Mouse (Mus musculus): ENCODE data around the gene Cfap54. TPM values are rescaled to one million over a fixed set of nuclear protein-coding genes. Genes with fewer than 3 reads are reported as not detected.

Gene Cfap54
- total RNA-seq, 2 experiments from 2014 or later, result 21.4 to 23.4 TPM

DNA sequence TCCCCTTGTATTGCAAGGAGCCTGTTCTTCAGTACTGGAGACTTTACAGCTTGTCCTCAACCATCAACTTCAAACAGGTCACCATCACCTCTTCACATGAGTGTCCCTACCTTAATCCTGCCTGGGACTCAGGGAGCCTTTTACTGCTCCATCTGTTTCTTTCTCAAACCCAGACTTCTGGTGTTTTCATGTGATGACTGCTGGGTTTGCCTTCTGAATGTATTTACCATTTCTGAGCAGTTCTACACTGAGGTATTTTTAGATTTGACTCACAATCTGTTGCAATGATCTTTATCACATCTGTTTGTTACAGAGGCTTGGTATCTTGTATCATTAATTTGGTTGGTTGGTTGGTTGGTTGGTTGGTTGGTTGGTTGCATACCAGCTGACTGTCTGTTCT is 88.9 kb downstream of the Cfap54 start:
- no peak for TF ChIP-seq CTCF (IDR thresholded peaks at IDR 0.05)
- DNase-seq (ENCODE audit: extremely low spot score in 1 of 2, low spot score in 2 of 2), result no peak

DNA sequence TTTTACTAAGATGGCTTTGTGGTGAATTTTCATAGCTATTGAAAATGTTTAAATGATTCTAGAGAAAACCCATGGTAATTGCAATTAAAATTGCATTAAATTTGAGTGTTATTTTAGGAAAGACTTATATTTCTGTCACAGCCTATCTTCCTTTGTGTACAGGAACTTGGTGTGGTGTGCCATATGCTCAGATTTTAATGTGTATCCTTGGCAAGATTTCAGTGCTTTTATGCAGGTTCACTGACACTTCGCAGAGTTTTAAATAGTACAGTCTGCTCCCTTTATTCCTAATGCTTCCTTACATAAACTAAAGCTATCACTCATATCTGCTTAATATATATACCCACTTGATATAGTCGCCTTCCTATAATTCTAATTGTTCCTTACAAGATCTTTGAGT is 90.8 kb downstream of the Cfap54 start:
- no peak for DNase-seq (ENCODE audit: extremely low spot score in 1 of 2, low spot score in 2 of 2)
- no peak for TF ChIP-seq CTCF (IDR thresholded peaks at IDR 0.05)
- Histone ChIP-seq H3K27ac (no peak overlapping the region), H3K4me3 (no peak overlapping the region)
- intact Hi-C loops (cut with DNase I), result no loop called here

More for the DNA sequence above, 88.9 kb downstream of the Cfap54 start:
- intact Hi-C loops (cut with DNase I), result no loop called here
- Histone ChIP-seq H3K4me3 (no peak overlapping the region), H3K27ac (no peak overlapping the region)

DNA sequence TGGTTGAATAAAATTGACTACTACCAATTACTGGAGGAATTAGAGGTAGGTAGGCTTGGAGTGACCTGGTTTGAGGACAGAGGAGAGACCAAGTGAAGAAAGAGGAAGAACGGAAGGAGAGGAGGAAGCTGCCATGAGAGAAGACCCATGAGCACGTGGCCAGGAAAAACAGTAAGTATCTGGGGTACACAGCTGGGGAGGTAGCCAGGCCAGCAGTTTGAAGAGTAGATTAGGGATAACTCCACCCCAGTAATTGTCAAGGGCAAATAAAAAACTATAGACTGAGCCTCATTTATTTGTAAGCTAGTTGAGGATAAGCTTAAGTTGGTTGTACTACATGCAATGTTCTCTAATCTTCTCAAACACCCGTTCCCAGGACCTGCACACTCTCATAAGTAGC is 116.3 kb downstream of the Cfap54 start:
- no peak overlapping the region for H3K27ac ChIP-seq
- H3K4me3 ChIP-seq, result no peak overlapping the region
- DNase-seq (ENCODE audit: extremely low spot score in 1 of 2, low spot score in 2 of 2), result no peak
- intact Hi-C loops (cut with DNase I), result no loop called here
- TF ChIP-seq CTCF (IDR thresholded peaks at IDR 0.05), result no peak

DNA sequence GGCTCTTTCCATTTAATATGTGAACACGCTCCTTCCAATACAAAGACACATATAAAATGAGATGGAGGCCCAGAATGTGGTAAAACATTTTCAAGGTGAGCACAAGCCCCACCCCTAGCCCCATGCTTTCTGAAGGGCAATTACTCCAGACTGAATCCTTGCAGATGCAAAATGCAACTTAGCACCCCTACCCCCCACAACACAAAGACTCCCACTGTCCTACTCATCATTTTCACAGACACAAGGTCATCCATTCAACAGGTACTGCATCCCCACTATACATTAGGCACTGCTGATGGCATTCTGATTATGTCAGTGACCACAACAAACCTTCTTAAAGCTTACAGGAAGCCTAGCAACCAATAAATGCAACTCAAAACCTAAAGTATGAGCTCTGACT is 131.4 kb downstream of the Cfap54 start:
- Histone ChIP-seq H3K4me3 (no peak overlapping the region), H3K27ac (no peak overlapping the region)
- intact Hi-C loops (cut with DNase I), result no loop called here
- TF ChIP-seq CTCF (IDR thresholded peaks at IDR 0.05), result no peak
- DNase-seq (ENCODE audit: extremely low spot score in 1 of 2, low spot score in 2 of 2), result no peak

DNA sequence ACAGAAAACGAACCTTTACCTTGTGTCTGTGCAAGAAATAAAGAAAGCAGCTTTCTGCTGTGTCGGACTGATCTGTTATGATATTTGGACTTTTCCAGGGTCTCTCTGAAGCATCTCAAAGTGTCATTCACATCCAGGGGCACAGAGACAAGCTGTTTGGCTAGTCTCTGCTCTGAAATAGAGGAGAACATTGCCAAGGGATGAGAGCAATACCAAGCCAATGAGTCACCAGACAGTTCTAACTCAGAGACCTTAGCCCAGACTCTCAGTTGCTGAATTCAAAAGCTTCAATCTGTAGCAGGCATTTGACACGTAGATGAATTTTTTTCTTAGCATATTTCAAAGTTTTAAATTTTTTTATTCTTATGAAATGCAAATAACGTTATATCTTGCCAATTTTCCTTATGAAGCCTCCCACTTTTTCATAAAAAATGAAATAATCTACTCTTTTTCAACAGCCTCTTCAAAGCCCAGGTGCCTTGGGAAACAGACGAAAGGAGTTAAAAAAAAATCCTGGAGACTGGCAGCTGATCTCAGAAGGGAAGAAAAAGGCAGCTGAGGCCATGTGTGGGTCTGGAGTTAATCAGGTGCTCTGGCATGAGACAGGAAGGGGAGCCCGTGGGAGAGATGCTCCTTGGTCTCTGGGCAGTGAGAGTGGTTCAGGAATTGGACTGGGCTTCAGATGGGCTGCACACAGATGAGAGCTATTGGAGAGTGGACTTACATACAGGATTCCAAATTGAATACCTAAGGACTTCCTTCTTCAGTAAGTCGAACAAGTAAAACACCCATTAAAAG is 138.4 kb downstream of the Cfap54 start:
- no peak overlapping the region for H3K27ac ChIP-seq
- intact Hi-C loops (cut with DNase I), result no loop called here
- no peak for TF ChIP-seq CTCF (IDR thresholded peaks at IDR 0.05)
- H3K4me3 ChIP-seq, result no peak overlapping the region
- no peak for DNase-seq (ENCODE audit: extremely low spot score in 1 of 2, low spot score in 2 of 2)

DNA sequence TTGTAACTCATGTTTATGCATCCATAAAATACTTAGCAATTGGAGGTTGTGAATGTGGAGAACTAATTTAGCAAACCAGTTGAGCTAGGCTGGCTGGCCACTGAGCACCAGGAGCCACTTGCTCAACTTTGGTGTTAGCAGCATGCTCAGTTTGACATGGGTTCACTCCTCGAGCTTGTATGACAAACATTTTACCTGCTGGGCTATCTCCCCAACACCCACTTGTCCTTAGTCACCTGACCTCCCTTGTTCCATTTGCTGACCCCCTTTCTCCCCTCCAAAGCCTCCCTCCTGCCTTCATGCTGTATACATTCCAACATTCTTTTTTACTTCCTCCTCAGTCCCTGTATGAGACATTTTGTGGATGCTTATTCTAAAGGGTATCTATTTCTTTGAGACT is 139.8 kb downstream of the Cfap54 start:
- Histone ChIP-seq H3K4me3 (no peak overlapping the region), H3K27ac (no peak overlapping the region)
- no peak for DNase-seq (ENCODE audit: extremely low spot score in 1 of 2, low spot score in 2 of 2)
- intact Hi-C loops (cut with DNase I), result no loop called here
- TF ChIP-seq CTCF (IDR thresholded peaks at IDR 0.05), result no peak

DNA sequence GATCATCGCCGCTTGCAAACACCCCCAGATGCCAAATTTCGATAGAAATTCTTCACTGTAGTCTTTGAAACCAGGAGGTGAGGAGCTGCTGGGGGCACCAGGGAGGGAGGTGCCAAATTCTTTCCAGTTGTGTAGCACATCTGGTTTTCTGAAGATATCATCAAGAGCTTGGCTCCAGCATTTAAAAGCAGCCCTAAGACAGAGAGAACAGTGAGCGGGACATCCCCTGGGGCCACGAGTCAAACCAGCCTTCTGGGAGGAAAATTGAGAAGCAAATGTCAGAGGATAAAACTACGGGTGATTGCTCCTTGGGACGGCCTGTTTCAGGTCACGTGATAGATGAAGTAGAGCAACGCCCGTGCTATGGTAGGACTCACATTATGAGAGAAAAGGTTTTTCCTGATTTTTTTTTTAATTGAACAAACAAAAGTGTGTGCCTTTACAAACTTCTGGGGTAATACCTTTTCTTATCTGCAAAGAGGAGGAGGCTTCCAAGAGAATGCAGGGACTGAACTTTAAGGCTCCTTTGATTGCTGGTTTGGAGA is 143.6 kb downstream of the Cfap54 start:
- TF ChIP-seq CTCF (IDR thresholded peaks at IDR 0.05), result no peak
- DNase-seq (ENCODE audit: extremely low spot score in 1 of 2, low spot score in 2 of 2), result no peak
- H3K27ac ChIP-seq, result no peak overlapping the region
- intact Hi-C loops (cut with DNase I), result no loop called here
- no peak overlapping the region for H3K4me3 ChIP-seq

DNA sequence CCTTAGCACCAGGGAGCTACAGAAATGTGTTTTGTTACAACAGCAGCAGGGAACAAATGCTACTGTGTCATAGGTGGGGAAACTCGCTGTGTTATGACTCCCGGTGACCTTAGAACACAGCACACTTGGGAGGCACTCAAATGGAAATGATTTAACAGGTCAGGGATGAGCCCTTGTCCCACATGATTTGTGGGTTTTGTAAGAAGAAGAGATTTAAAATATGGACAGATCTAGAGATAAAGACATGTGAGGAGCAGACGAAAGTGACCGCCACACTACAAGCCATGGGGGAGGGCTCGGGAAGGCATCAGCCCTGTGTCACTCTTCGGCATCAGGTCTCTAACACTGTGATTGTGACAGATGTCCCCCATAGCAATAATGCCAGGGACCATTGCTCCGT is 144.3 kb downstream of the Cfap54 start:
- Histone ChIP-seq H3K4me3 (no peak overlapping the region), H3K27ac (no peak overlapping the region)
- DNase-seq (ENCODE audit: extremely low spot score in 1 of 2, low spot score in 2 of 2), result no peak
- no peak for TF ChIP-seq CTCF (IDR thresholded peaks at IDR 0.05)
- intact Hi-C loops (cut with DNase I), result no loop called here

DNA sequence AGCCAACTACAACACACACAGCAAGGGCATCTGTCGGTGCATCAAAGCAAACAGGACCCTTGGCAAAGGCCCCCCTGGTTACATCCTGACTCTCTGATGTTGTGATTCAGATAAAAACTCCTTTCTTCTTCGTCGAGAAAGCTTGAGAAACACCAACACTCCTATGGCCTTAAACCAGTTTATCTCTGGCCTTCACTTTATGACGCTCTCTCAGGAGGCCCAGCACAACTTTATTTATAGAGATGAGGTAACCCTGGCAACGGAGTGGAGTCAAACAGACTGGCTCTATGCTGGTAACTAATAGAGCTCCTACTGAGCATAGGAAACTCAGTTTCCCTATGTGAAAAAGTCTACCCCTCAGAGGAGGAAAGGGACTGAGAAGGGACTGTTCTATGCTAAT is 146.9 kb downstream of the Cfap54 start:
- no peak for TF ChIP-seq CTCF (IDR thresholded peaks at IDR 0.05)
- H3K4me3 ChIP-seq, result no peak overlapping the region
- no peak overlapping the region for H3K27ac ChIP-seq
- intact Hi-C loops (cut with DNase I), result no loop called here
- no peak for DNase-seq (ENCODE audit: extremely low spot score in 1 of 2, low spot score in 2 of 2)

DNA sequence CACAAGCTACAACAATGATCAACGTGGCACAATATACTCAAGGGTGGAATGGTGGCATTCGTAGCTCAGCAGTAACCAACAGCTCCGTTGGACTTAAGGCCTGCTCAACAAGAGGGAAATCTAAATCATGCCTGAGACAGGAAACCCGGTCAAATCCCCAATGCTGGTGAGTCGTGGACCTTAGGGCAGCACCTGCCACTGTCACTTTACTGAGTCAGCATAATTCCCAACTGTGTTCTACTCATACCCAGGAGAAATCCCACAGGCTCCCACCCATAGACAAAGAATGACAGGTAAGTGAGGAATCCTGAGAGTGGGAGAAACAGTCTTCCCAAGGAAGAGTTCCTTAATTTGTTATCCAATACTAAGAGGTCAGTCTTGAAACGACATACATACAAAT is 147.8 kb downstream of the Cfap54 start:
- TF ChIP-seq CTCF (IDR thresholded peaks at IDR 0.05), result no peak
- intact Hi-C loops (cut with DNase I), result no loop called here
- H3K27ac ChIP-seq, result no peak overlapping the region
- DNase-seq (ENCODE audit: extremely low spot score in 1 of 2, low spot score in 2 of 2), result no peak
- H3K4me3 ChIP-seq, result no peak overlapping the region

DNA sequence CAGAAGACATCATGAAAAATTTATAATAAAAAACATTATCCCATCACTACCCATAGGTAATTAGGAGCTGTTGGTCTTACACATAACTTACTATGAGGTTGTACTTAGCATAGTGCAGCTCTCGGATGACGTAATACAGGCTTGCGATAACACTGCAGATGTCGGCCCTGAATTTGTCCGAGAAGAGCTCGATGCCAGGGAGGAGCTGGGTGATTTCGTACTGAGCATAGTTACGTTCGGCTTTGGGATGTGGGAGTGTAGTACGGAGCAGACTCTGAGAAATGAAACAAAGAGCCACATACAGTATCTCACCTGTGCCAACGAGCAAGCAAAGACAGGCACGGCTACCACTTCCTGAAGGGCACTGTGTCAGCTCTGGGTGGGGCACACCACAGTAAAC is 149.0 kb downstream of the Cfap54 start:
- H3K27ac ChIP-seq, result no peak overlapping the region; the same call in 1 of the 2 replicates
- TF ChIP-seq CTCF (IDR thresholded peaks at IDR 0.05), result no peak
- H3K4me3 ChIP-seq, result no peak overlapping the region
- peak in 1 of 2 experiments; percentile 15 for DNase-seq (ENCODE audit: extremely low spot score in 1 of 2, low spot score in 2 of 2)
- intact Hi-C loops (cut with DNase I), result no loop called here

DNA sequence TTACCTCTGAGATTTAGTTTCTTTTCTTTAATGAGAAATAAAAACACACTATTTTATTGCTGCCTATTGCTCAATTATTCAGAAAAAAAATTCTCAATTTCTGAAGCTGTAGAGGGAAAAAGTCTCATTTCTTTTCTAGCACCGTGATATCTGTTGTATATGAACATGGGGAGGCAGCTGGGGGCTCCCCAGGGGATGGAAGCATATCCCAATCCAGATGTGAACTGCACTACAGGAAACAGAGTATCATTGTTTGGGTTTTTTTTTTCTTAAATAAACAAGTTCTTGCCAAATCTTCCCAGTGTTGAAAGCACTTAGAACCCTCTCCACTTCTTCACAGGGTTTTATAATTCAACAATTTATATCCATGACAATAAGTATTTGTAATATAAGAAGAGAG is 151.4 kb downstream of the Cfap54 start:
- DNase-seq (ENCODE audit: extremely low spot score in 1 of 2, low spot score in 2 of 2), result no peak
- intact Hi-C loops (cut with DNase I), result no loop called here
- no peak for TF ChIP-seq CTCF (IDR thresholded peaks at IDR 0.05)

DNA sequence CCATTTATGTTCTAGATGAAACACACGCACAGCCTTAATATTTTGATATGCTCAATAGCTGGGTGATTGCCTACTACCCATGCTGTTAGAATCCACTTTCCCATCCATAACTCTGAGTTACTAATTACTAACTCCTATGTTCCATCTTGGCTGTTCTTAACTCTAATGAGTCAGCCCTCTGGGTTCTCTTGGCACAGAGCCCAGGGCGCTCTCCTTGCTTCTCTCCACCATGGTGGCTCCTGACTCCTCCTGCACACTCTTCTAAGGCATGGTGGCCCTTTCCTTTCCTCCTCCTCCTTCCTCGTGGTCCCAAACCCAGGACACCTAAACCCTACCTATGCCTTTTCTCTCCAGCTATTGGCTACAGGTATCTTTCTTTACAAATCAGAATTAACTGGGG is 153.2 kb downstream of the Cfap54 start:
- no peak for TF ChIP-seq CTCF (IDR thresholded peaks at IDR 0.05)
- H3K4me3 ChIP-seq, result no peak overlapping the region
- no peak for DNase-seq (ENCODE audit: extremely low spot score in 1 of 2, low spot score in 2 of 2)
- intact Hi-C loops (cut with DNase I), result no loop called here
- H3K27ac ChIP-seq, result no peak overlapping the region

More for the DNA sequence above, 151.4 kb downstream of the Cfap54 start:
- no peak overlapping the region for H3K27ac ChIP-seq
- no peak overlapping the region for H3K4me3 ChIP-seq
